Mouse (Mus musculus) central nervous system, embryonic 14 days (tissue): ENCODE measurements around the gene H2afb3. TPM values are rescaled to one million over a fixed set of nuclear protein-coding genes. Genes with fewer than 3 reads are reported as not detected.

Source experiments
- polyA plus RNA-seq: library from polyadenylated mRNA; depleted of rRNA; stranded (reverse); fragments of >200 nt; gene quantifications from 2 replicates; pipeline ENCODE4 v1.2.3, GENCODE M21; 2012; rRNA removed

Gene H2afb3
- polyA plus RNA-seq, result not detected in 2 replicates

DNA sequence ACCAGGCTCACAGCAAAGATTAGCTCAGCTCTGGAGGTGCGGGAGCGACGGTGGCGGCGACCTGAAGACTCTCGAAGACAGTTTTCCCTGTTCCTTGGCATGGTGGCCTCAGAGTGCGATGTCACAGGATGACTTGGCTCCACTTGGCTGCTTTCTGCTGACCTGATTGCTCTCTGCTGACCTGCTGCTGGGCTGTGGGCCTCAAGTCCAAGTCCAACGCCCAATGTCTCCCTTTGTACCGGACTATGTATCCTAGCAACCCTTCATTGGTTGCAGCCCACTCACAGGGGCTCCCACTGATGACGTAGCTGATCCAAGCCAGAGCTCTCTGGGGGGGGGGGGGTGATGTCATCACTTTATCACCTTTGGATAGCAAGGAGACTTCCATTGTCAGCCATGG, at the start of gene H2afb3:
H2afb3 (minus strand) TSS at position 101 of the 400 bp plus-strand sequence.

DNA sequence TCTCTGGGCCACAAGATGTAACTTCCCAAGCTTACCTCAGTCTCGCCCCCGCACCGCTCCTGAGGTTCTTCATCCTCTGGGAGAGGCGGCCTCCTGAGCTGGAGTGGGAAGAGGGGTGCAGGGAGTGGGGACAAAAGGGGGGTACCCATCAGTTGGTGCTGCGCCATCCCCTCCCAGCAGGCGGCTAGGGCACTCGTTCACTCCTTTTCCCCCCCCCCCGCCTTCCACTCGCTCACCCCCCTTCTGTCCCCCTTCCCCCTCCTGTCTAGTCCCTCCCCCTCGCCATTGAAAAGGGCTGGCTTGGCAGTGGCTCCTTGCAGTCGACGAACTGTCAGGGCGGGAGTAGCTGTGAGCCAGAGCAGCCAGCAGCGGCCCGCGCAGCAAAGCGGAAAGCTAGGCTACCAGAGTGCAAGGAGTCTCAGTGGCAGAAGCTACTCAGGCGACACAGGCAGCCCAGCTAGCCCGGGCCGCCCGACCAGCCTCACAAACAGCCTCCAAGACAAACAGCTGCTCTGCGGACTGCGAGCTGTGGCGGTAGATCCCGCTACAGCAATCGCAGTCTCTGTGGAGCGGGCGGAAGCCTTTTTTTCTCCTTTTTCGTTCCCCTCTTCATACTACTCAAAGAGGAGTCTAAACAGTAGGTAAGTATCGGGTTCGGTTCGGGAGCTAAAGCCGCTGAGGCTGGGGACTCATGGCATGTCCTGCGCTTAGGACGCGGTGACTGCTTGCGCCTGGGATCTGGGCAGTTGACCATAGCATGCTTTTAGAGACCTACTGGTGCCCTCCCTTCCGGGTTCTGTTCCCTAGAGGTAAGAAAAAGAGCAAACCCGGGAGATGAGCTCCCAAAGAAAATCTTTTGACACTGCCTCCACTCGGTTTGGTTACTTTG, 22.6 kb downstream of the H2afb3 start, which contains the start of gene Pcdh11x:
Pcdh11x (plus strand) TSS at position 249 of the 889 bp plus-strand sequence.

Other genes starting within 250 kb of the H2afb3 start
- gene Pcdh11x, start 22.8 kb downstream of the H2afb3 start, polyA plus RNA-seq, result 4.3 and 4.9 TPM in 2 replicates